Mouse (Mus musculus): ENCODE data around the gene B830017H08Rik. TPM values are rescaled to one million over a fixed set of nuclear protein-coding genes. Genes with fewer than 3 reads are reported as not detected.

Gene B830017H08Rik
- polyA plus RNA-seq, 1 experiment from 2014 or later: not detected

DNA sequence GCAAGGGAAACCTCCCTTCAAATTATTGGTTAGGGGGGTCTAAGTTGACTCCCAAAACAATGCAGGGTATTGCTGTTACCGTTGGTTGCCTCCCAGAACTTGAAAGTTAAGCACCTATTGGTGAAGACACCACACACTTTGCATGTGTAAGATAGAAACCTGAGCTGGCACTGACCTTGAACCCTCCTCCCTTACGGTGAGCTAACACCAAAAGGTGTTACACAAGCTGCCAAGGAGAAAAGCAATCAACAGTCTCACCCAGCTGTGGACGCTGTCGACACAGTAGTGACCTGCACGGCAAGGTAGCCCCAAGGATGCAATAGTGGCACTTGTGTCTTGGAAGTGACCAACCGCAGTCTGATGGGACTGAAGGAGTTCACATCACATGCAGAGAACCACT is 51.2 kb downstream of the B830017H08Rik start:
- no peaks in the 10 kb centered on the region for H3K9me3 ChIP-seq (replicated peaks; ENCODE audit: control insufficient read depth, low read length)
- no peaks in the 10 kb centered on the region for H3K27me3 ChIP-seq (ENCODE audit: control insufficient read depth, insufficient read depth, low read length)
- no peak overlapping the region for H3K4me3 ChIP-seq (ENCODE audit: low read depth, low read length)
- ATAC-seq (replicated peaks; ENCODE audit: insufficient number of reproducible peaks, low FRiP score, low TSS enrichment, low read depth) (no peak), DNase-seq (ENCODE audit: low spot score) (no peak)
- H3K4me1 ChIP-seq (ENCODE audit: control insufficient read depth, insufficient read depth, low read length): no peaks in the 10 kb centered on the region
- 83% methylated on average over 6 of the region's 6 CpGs for WGBS
- no peak overlapping the region for H3K27ac ChIP-seq (replicated peaks; ENCODE audit: low read depth, low read length)
- no peaks in the 10 kb centered on the region for H3K36me3 ChIP-seq (replicated peaks; ENCODE audit: control insufficient read depth, insufficient read depth, low read depth, low read length)
- no peak overlapping the region for H3K9ac ChIP-seq (replicated peaks; ENCODE audit: low read length)
- H3K4me2 ChIP-seq (ENCODE audit: low read depth, low read length): no peak overlapping the region

Other genes with a start within 250 kb of the B830017H08Rik start
- gene Slc7a4, start 249.9 kb upstream of the B830017H08Rik start, polyA plus RNA-seq (2014; fragmentation: Nextera tagmentation; extraction: Ambion mirVana): 0.59 and 2.3 TPM in 2 replicates
- 57.0 and 58.5 TPM in 2 replicates for gene Smpd4, start 213.8 kb upstream of the B830017H08Rik start, polyA plus RNA-seq (2014; fragmentation: Nextera tagmentation; extraction: Ambion mirVana)
- 5.0 and 5.6 TPM in 2 replicates for gene Ccdc74a, start 186.7 kb upstream of the B830017H08Rik start, polyA plus RNA-seq (2014; fragmentation: Nextera tagmentation; extraction: Ambion mirVana)
- gene Med15, start 100.2 kb upstream of the B830017H08Rik start, polyA plus RNA-seq (2014; fragmentation: Nextera tagmentation; extraction: Ambion mirVana): 32.8 and 33.6 TPM in 2 replicates
- 48.0 and 58.1 TPM in 2 replicates for gene Klhl22, start 73.5 kb upstream of the B830017H08Rik start, polyA plus RNA-seq (2014; fragmentation: Nextera tagmentation; extraction: Ambion mirVana)
- 13.5 and 15.3 TPM in 2 replicates for gene Scarf2, start 35.8 kb upstream of the B830017H08Rik start, polyA plus RNA-seq (2014; fragmentation: Nextera tagmentation; extraction: Ambion mirVana)
- 1.7 and 2.0 TPM in 2 replicates for gene Car15, start 5.2 kb downstream of the B830017H08Rik start, polyA plus RNA-seq (2014; fragmentation: Nextera tagmentation; extraction: Ambion mirVana)
- gene Gm20518, start 58.5 kb downstream of the B830017H08Rik start, polyA plus RNA-seq (2014; fragmentation: Nextera tagmentation; extraction: Ambion mirVana): 0.14 and 0.20 TPM in 2 replicates
- not detected in 2 replicates for gene Tssk1, start 61.1 kb downstream of the B830017H08Rik start, polyA plus RNA-seq (2014; fragmentation: Nextera tagmentation; extraction: Ambion mirVana)
- gene Dgcr2, start 65.4 kb downstream of the B830017H08Rik start, polyA plus RNA-seq (2014; fragmentation: Nextera tagmentation; extraction: Ambion mirVana): 68.8 and 76.6 TPM in 2 replicates
- not detected in 2 replicates for gene Tssk2, start 65.5 kb downstream of the B830017H08Rik start, polyA plus RNA-seq (2014; fragmentation: Nextera tagmentation; extraction: Ambion mirVana)
- gene Ess2, start 78.2 kb downstream of the B830017H08Rik start, polyA plus RNA-seq (2014; fragmentation: Nextera tagmentation; extraction: Ambion mirVana): 38.4 and 40.3 TPM in 2 replicates
- gene Gsc2, start 81.9 kb downstream of the B830017H08Rik start, polyA plus RNA-seq (2014; fragmentation: Nextera tagmentation; extraction: Ambion mirVana): 0.24 TPM in 1 of 2 replicates, not detected in the other
- gene Slc25a1, start 95.1 kb downstream of the B830017H08Rik start, polyA plus RNA-seq (2014; fragmentation: Nextera tagmentation; extraction: Ambion mirVana): 66.2 and 69.5 TPM in 2 replicates
- not detected in 2 replicates for gene Vpreb2, start 147.3 kb downstream of the B830017H08Rik start, polyA plus RNA-seq (2014; fragmentation: Nextera tagmentation; extraction: Ambion mirVana)
- 118 and 130 TPM in 2 replicates for gene Dgcr6, start 219.7 kb downstream of the B830017H08Rik start, polyA plus RNA-seq (2014; fragmentation: Nextera tagmentation; extraction: Ambion mirVana)